Mouse (Mus musculus): ENCODE measurements at regions not wholly inside any gene's neighbourhood (a gene's known extent, or its start where the extent isn't known, plus 50 kb on each side); places are given as distances from the start of the nearest gene placed in this dataset.

DNA sequence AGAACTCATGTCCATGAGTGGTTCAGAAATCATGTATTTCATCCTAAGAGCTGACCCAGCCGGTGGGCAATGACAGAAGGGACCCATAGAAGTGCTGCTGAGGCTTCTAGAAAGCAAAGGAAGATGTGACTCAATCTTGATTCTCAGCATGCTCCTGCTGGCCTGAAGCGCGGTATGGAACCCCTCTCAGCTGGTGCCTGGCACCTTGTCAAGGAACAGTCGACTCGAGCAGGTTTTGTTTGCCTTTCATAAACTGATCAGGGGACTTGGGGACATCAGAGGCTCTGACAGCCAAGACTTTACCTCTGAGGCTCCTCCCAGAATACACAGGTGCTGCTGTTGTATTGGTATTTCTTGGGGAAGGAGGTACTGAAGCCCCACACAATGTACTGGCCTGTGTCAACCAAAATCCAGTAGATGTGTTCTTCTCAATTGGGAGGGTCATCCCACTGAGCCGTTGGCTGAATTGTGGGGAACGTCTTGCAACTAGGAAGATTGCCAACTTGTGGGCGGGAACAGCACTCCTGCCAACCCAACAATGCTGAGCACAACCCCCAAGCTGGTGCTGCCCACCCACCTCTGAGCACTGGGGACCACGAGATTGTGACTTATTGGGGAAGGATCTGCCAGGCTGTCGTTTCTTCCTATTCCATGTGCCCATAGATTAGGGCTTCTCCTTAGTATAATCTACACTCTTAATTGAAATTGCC lies 344.4 kb downstream of the Bcl11a start:
- TF ChIP-seq CTCF (IDR thresholded peaks at IDR 0.05; ENCODE audit: borderline replicate concordance, extremely low read depth, insufficient read depth, insufficient read length) (no peak), POLR2A (IDR thresholded peaks at IDR 0.05; ENCODE audit: borderline replicate concordance, extremely low read depth, insufficient read depth, insufficient read length, poor library complexity, severe bottlenecking) (no peak)

Data from brain, embryonic 14.5 days (tissue).